Mouse (Mus musculus) gonadal fat pad, adult 2 months (tissue): ENCODE results near the gene Creb3. TPM values are rescaled to one million over a fixed set of nuclear protein-coding genes. Genes with fewer than 3 reads are reported as not detected.
"Not testable (repeated sequence)": the region's sequence is repeated elsewhere in the genome, so short reads cannot be mapped to it uniquely, and the experiment has no call there.

ENCODE experiments used
- DNase-seq: peaks from one replicate; pipeline ENCODE4 v3.0.0-alpha.2; 2012; ENCODE audit warnings: low read depth
- polyA plus RNA-seq: library from polyadenylated mRNA; depleted of rRNA; stranded (reverse); fragments of >200 nt; gene quantifications from 2 replicates; pipeline ENCODE4 v1.2.3, GENCODE M21; 2012

Gene Creb3
- polyA plus RNA-seq, 1 experiment, result 96.1 TPM

DNA sequence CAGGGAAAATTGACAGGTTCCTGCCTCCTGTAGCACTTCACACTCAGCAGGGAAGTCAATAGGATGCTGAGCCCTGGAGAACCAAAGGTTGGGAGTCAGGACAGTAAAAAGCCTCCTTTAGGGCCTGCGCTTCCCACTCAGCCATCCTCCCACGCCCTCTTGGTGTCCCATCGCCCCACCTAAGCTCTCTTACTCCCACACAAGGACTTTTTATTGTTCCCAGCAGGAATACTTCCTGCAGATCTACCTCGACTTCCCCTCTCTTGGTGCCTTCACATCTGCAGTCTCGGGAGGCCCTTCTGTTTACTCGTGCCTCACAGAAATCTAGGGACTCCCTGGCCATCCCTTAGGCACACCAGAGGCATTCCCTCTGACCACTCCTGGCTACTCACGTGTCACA lies 21.3 kb downstream of the Creb3 start:
- no peak for DNase-seq

DNA sequence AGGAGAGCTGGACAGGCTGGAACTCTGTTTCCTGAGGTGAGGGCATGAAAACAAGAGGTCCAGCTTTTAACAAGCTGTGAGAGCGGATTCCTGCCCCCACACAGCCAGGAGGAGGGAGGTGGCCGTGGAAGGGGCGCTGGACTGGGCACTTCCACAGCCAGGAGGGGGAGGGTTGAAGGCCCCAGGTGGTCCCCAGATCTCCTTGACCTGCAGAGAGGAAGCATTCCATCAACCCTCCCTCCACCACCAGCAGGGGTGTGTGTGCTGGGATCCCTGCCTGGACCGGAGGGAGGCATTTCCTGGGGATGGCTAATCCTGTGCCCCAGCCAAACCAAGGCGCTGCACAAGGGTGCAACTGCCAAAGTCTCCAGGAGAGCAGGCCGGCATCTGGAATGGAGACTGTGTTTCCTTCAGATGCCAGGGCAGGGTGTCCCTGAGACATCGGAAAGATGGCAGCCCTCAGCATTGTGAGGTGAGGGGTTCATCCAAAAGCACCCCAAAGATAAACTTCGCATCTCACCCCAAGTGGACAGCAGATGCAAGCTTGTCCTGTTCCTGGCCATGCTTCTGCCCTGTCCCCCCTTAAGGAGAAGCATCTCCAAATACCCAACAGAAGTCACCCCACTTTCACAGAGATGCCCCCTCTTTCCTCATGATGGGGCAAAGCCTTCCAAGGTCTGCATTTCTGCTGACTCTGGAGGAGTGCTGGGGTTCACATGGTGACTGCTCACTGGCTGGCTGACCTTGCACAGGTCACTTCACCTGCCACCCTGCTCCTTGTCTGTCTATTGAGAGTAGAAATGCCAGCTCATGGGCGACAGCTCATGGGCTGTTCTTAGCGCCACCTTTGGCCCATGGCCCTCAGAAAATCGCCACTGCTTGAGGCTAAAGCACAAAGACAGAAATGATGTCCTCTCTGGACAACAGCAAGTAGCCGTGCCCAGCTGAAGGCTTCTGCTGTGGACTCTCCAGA lies 22.6 kb downstream of the Creb3 start, which contains the start of gene Msmp:
Gene Msmp (minus strand): TSS at position 51 of the 973 bp plus-strand sequence.
- DNase-seq, result no peak

- DNase-seq, result no peak
These were observed 23.6 kb downstream of the Creb3 start for GRCm38 (mm10) chr4:43585682-43586081.

GRCm38 (mm10) chr4:43586411-43586810 lies 24.3 kb downstream of the Creb3 start:
- DNase-seq, result no peak

GRCm38 (mm10) chr4:43587681-43588080 lies 25.5 kb downstream of the Creb3 start:
- no peak for DNase-seq

- no peak for DNase-seq
These were observed 29.4 kb downstream of the Creb3 start for GRCm38 (mm10) chr4:43591543-43591942.

DNA sequence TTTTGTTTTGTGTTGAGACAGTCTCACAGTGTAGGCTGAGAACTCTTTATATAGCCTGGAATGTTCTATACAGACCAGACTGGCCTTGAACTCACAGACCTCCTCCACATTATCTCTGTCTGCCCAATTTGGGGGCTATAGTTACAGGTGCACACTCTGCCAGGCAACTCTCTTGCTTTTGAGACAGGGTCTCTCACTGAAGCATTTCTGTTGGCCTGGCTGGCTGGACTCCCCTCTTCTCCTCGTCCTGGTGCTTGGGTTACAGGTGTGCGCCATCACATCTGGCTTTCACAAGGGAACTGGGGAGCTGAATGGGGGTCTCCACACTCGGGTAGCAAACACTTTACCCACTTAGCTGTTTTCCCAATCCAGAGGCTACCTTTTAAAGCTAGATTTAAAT lies 29.8 kb downstream of the Creb3 start:
- no peak for DNase-seq

DNA sequence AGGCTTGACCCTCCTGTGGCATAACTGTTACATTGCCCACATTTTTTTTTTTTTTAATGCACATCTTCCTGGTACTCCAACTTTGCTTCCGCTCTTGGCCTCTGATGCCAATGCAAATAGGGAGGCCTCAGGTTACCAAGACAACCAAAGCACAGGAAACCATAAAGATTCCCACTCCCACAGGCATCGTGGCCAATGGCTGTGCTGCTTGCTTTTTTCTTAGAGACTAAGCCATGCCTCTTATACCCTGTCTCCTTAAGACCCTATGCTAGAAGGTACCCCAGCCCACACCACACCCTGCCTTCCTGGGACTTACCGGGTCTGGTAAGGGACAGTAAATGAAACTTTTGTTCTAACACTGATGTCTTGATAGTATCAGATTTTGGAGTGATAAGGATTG lies 31.3 kb downstream of the Creb3 start:
- no peak for DNase-seq

DNA sequence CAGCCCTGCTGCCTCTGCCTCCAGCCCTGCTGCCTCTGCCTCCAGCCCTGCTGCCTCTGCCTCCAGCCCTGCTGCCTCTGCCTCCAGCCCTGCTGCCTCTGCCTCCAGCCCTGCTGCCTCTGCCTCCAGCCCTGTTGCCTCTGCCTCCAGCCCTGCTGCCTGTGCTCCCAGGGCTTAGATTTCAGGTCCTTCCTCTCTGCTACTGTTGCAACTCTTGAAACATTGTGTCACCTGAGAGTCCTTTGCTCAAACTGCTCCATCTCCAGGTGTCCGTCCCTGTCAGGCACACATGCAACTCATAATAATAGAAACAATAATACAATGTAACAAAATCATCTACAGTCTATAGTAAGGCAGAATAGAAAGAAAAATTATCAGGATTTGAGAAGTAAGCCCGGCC lies 34.5 kb downstream of the Creb3 start:
- DNase-seq, result not testable (repeated sequence)

GRCm38 (mm10) chr4:43598200-43598599 lies 36.1 kb downstream of the Creb3 start:
- DNase-seq, result no peak

DNA sequence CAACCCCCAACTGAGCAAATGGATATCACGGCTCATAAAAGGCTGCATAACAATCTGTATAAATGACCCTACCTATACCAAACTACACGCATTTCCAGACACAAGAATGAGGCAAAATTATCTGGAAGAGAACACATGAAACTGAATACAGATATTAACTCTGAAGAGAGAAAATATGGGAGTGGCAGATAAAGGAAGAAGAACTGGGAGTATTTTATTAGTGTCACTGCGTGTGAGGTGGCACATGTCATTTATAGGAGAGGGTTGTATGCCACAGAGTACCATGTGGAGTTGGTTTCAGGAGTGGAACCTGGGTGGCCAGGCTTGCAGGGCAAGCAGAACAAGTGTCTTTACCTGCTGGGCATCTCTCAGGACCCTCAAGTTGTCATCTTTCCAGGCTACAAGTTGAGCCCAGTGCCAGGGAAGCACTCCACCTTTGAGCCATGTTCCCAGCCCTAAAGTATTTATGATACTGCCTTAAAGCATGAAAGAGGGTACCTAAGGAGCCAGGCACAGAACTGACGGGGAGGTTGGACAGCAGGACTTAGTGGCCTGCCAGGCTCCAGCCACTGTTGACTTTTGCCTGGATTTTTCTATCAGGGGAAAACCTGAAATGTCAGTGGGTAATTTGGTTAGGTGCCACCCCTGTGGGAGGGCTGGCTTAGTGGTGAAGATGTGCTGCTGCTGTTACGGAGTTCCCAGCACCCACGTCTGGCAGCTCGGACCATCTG lies 36.7 kb downstream of the Creb3 start:
- no peak for DNase-seq

DNA sequence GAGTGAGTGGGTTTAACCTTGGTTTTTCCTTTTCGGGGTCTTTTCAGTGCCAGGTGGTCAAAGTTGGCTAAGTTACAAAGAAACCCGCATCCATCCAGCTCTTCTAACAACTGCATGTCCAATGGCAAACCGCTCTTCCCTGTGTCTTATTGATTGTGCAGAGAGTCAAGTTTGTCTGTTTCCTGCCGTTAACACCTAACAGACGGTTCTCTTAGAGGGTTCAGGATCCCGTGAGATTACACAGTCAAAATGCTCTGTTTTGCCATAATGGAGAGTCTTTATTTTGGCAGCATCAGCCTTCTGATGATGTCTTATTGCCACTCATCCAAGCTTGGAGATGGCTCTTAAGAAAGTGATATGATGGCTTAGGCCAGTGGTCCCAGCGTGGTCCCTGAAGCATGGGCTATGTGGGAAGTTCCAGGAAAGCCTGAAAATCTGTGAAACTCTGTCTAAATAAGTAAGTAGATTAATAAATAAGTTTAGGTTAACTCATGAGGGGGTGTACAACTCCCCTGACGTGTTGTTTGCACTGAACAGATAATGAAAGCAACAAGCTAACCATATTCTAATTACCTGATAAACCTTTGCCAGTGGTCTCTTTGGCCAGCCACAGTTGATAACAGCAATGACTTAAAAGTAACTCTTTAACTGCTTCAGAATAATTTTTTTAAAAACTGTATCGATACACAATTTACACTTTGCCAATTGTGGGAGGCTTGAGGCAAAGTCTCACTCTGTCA lies 38.2 kb downstream of the Creb3 start:
- DNase-seq, result no peak

- DNase-seq, result no peak
These were observed 42.0 kb downstream of the Creb3 start for GRCm38 (mm10) chr4:43604099-43604498.

- no peak for DNase-seq
These were observed 42.9 kb downstream of the Creb3 start for GRCm38 (mm10) chr4:43604751-43605685.

GRCm38 (mm10) chr4:43612534-43612933 lies 50.4 kb downstream of the Creb3 start:
- DNase-seq, result no peak

GRCm38 (mm10) chr4:43613060-43613730 lies 51.1 kb downstream of the Creb3 start:
- no peak for DNase-seq
